Mouse (Mus musculus) lung, postnatal 0 days (tissue): ENCODE data around the gene Cenpx. TPM values are rescaled to one million over a fixed set of nuclear protein-coding genes. Genes with fewer than 3 reads are reported as not detected.

Experiments
- ATAC-seq: fragments of 200-750 bp; cut with Nextera tagmentation; 2 replicates; pipeline ENCODE4 v1.8.0; 2017; ENCODE audit warnings: moderate library complexity
- DNase-seq: peaks from one replicate; pipeline ENCODE4 v3.0.0-alpha.2; 2016; ENCODE audit warnings: low spot score
- H3K27ac ChIP-seq: fragments of 300-500 bp; sonication (generic); 2 replicates; pipeline ENCODE4 v1.5.1; 2014; ENCODE audit warnings: antibody characterized with exemption, mild to moderate bottlenecking, low read length, mixed read lengths
- H3K27me3 ChIP-seq: fragments of 300-500 bp; sonication (generic); replicated peaks from 2 replicates; pipeline ENCODE4 v1.6.1; 2014; ENCODE audit warnings: low read length, mixed read lengths; ENCODE audit not compliant: insufficient read depth
- H3K36me3 ChIP-seq: fragments of 300-500 bp; sonication (generic); 2 replicates; pipeline ENCODE4 v1.6.1; 2014; ENCODE audit warnings: low read length, mixed read lengths; ENCODE audit not compliant: insufficient read depth
- H3K4me1 ChIP-seq: fragments of 300-500 bp; sonication (generic); 2 replicates; pipeline ENCODE4 v1.6.1; 2014; ENCODE audit warnings: antibody characterized with exemption, low read depth, low read length, mixed read lengths; ENCODE audit not compliant: insufficient read depth
- H3K4me2 ChIP-seq: fragments of 300-500 bp; sonication (generic); replicated peaks from 2 replicates; pipeline ENCODE4 v1.6.1; 2014; ENCODE audit warnings: low read depth, mild to moderate bottlenecking, low read length, moderate library complexity, mixed read lengths
- H3K4me3 ChIP-seq: fragments of 300-500 bp; sonication (generic); 2 replicates; pipeline ENCODE4 v1.5.1; 2014; ENCODE audit warnings: low read depth, low read length
- H3K9ac ChIP-seq: fragments of 300-500 bp; sonication (generic); replicated peaks from 2 replicates; pipeline ENCODE4 v1.6.1; 2014; ENCODE audit warnings: low read depth, mild to moderate bottlenecking
- H3K9me3 ChIP-seq: fragments of 300-500 bp; sonication (generic); 2 replicates; pipeline ENCODE4 v1.6.1; 2016; ENCODE audit warnings: low read length, mixed read lengths
- CTCF ChIP-seq: IDR thresholded peaks from 2 replicates; pipeline ENCODE4 v1.5.1; 2016; ENCODE audit warnings: antibody characterized with exemption, mild to moderate bottlenecking
- EP300 ChIP-seq: IDR thresholded peaks from 2 replicates; pipeline ENCODE4 v1.6.1; 2016; ENCODE audit warnings: antibody characterized with exemption, mild to moderate bottlenecking, control low read depth
- WGBS: fragments of 180-500 bp; shearing (Covaris S2); extraction: QIAGEN DNeasy Blood & Tissue Kit; methylation state at CpG from one replicate; pipeline ENCODE4 v1.1.7; 2014; 5-methylcytosine and 5-hydroxymethylcytosine counted together
- polyA plus RNA-seq: library from polyadenylated mRNA; unstranded; fragments of >200 nt; fragmentation: Nextera tagmentation; extraction: Ambion mirVana; gene quantifications from 2 replicates; pipeline ENCODE4 v1.2.1, GENCODE M21; 2015

Gene Cenpx
- polyA plus RNA-seq, 1 experiment from 2014 or later, result 102 TPM

DNA sequence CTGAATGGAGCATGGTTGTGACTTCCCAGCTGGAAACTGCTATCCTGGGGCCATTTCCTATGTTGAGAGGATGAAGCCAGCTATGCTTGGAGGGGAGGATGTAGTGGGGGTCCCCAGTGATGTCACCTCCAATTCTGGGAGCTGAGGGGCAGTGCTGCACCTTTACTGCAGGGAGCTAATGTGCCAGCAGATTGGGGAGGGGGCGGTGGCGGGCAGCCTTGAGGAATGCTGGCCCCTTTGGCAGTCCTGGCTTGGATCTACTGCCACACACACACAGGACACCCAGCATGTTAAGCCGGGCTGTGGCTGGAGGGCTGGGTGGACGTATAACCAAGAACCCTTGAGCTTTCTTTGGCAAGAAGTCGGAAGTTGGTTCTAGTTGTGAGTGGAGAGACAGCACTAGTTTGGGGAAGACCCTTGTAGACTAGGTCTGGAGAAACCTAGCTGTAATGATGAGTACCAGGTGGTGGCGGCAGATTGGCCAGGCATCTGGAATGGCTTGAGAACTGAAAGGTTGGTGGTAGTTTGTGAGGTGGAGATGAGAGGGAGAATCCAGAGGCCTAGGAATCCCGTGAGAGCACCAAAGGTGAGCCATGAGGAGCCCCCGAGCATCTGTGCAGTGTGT, 1.4 kb downstream of the Cenpx start:
- H3K9ac ChIP-seq, result no peak overlapping the region
- TF ChIP-seq CTCF (no peak), EP300 (no peak)
- no peak overlapping the region for H3K4me3 ChIP-seq
- no peaks in the 10 kb centered on the region for H3K9me3 ChIP-seq
- DNase-seq (no peak), ATAC-seq (no peak)
- WGBS, result 64% methylated on average over 8 of the region's 8 CpGs
- H3K4me2 ChIP-seq, result no peak overlapping the region
- H3K4me1 ChIP-seq, result peaks cover 9% of the 10 kb centered on the region; the same call in 1 of the 2 replicates
- H3K27ac ChIP-seq, result no peak overlapping the region
- H3K36me3 ChIP-seq, result peaks cover 2% of the 10 kb centered on the region; the same call in 1 of the 2 replicates
- H3K27me3 ChIP-seq, result no peaks in the 10 kb centered on the region

DNA sequence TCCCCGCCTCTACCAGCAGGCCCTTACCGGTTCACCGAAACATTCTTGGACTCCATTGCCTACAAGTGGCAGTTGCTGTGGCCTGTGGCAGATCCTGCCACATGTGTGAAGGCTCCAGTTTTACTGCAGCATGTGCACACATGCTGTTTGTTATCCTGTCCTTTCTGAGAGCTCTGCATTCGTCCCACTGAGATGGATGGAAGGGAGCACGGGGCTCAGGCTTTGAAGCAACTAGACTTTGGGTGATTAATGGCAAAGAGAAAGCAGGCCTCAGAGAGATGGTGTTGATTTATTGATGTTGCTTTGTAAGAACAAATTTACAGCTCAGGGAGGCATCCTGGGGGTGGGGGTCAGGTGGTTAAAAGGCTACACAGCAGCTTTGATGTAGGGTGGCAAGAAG, 2.9 kb downstream of the Cenpx start:
- 66% methylated on average over 5 of the region's 5 CpGs for WGBS
- H3K4me1 ChIP-seq, result peaks cover 9% of the 10 kb centered on the region; the same call in 1 of the 2 replicates
- no peak for DNase-seq

DNA sequence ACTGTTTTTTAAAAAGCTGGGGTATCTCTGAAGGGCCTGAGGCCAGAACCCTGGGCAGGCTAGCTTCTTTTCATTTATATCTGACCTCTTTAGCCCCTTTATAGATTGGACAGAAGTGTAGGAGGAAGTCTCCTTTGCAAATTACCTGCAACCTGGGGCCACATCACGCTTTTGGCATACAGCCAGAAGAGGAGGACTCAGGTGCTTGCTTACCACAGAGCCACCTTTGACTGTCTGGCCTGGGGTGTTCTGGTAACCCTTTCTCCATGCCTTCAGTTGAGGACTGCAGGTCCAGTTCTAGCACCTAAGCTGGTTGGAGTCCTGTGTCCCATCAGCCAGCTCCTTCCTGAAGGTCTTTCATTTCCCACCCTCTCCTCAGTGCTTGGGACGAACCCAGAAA, 4.0 kb downstream of the Cenpx start:
- peaks cover 9% of the 10 kb centered on the region; the same call in 1 of the 2 replicates for H3K4me1 ChIP-seq
- no peak overlapping the region for H3K27ac ChIP-seq
- no peaks in the 10 kb centered on the region for H3K27me3 ChIP-seq
- peaks cover 2% of the 10 kb centered on the region; the same call in 1 of the 2 replicates for H3K36me3 ChIP-seq
- H3K4me3 ChIP-seq, result no peak overlapping the region
- WGBS, result 50% methylated on average over 2 of the region's 2 CpGs
- no peak overlapping the region for H3K4me2 ChIP-seq
- H3K9me3 ChIP-seq, result no peaks in the 10 kb centered on the region
- TF ChIP-seq CTCF, result no peak
- TF ChIP-seq EP300, result no peak
- ATAC-seq (no peak), DNase-seq (no peak)
- no peak overlapping the region for H3K9ac ChIP-seq

More for the DNA sequence above, 2.9 kb downstream of the Cenpx start:
- Histone ChIP-seq H3K9me3 (no peaks in the 10 kb centered on the region), H3K36me3 (peaks cover 2% of the 10 kb centered on the region; the same call in 1 of the 2 replicates), H3K4me2 (no peak overlapping the region), H3K4me3 (no peak overlapping the region), H3K27ac (no peak overlapping the region), H3K27me3 (no peaks in the 10 kb centered on the region), H3K9ac (no peak overlapping the region)
- TF ChIP-seq EP300 (no peak), CTCF (no peak)
- ATAC-seq, result no peak

DNA sequence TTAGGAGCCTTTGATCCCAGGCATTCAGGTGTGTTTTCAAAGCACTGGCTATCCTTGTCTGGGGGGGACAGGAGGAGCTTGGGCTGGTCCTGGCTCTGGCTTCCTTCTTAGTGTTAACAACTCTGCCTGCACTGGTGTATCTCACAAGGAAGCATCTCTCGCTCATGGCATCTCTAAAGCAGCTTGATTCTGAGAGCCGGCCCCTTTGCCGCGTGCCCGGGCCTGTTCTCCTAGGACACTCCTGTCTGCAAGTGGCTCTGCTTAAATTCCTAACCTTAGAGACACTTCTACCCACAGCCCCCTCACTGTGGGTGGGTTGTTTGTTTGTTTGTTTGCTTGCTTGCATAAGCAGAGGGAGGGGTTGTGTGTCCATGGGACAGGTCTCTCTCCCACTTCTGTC, 5.6 kb downstream of the Cenpx start:
- Histone ChIP-seq H3K36me3 (peaks cover 5% of the 10 kb centered on the region; the same call in 1 of the 2 replicates), H3K9ac (no peak overlapping the region), H3K27me3 (no peaks in the 10 kb centered on the region), H3K4me1 (peaks cover 3% of the 10 kb centered on the region; the same call in 1 of the 2 replicates), H3K4me3 (no peak overlapping the region), H3K27ac (no peak overlapping the region), H3K4me2 (no peak overlapping the region), H3K9me3 (no peaks in the 10 kb centered on the region)
- DNase-seq, result no peak
- no peak for ATAC-seq
- WGBS, result 49% methylated on average over 5 of the region's 5 CpGs
- TF ChIP-seq EP300 (no peak), CTCF (no peak)

DNA sequence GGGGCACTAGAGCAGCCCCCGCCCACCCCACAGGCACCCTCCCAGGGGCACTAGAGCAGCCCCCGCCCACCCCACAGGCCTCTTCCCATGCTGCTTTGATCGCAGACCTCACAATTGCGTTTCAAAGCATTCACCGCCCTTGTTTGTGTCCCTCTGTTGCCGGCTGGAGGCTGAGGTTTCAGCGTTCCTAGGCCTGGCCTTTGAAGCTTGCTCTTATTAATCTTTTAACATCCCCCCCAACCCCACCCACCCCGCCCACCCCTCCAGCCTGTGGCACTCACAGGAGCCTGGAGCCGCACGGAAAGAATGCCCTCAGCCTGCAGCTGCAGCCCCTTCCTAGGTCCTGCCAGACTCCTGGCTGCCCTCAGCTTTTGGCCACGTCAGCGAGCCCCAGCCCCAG, 6.3 kb downstream of the Cenpx start:
- H3K4me1 ChIP-seq, result no peaks in the 10 kb centered on the region
- H3K27me3 ChIP-seq, result no peaks in the 10 kb centered on the region
- WGBS, result 21% methylated on average over 12 of the region's 12 CpGs
- TF ChIP-seq EP300 (no peak), CTCF (no peak)
- no peak overlapping the region for H3K4me3 ChIP-seq
- no peak overlapping the region for H3K27ac ChIP-seq
- H3K36me3 ChIP-seq, result peaks cover 9% of the 10 kb centered on the region; the same call in 1 of the 2 replicates
- no peak overlapping the region for H3K4me2 ChIP-seq
- no peak for ATAC-seq
- no peak for DNase-seq
- H3K9ac ChIP-seq, result no peak overlapping the region
- no peaks in the 10 kb centered on the region for H3K9me3 ChIP-seq

DNA sequence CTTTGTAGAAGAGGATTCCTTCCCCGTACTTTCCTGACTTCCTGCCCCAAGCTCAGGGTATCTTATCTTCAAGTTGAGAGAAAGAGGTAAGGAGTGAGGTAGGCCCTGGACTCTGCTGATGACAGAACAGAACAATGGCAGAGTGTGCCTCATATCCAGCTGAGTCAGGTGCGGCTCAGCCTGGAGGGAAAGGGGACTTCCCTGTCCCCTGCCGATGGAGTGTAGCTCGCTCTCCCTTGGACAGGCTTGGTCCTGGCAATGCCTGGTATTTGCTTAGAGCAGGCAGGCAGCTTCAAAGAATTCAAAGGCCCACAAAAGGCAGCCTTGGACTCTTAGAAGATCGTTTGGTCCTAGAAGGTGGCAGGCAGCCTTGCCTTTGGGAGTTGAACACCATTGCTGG, 7.4 kb downstream of the Cenpx start:
- no peak for TF ChIP-seq EP300
- no peak for TF ChIP-seq CTCF
- Histone ChIP-seq H3K9ac (no peak overlapping the region), H3K36me3 (peaks cover 9% of the 10 kb centered on the region; the same call in 1 of the 2 replicates), H3K9me3 (no peaks in the 10 kb centered on the region), H3K27ac (no peak overlapping the region), H3K27me3 (no peaks in the 10 kb centered on the region), H3K4me3 (no peak overlapping the region), H3K4me2 (no peak overlapping the region), H3K4me1 (no peaks in the 10 kb centered on the region)
- DNase-seq, result no peak
- 51% methylated on average over 5 of the region's 5 CpGs for WGBS
- no peak for ATAC-seq
